In genomic region chr17:33358411-33359384, GRCm38 (mm10) we compare ENCODE assay signal across 8 mouse cellular contexts. TPM values are rescaled to one million over a fixed set of nuclear protein-coding genes. Genes with fewer than 3 reads are reported as not detected.
A peak's percentile ranks its signal among the peaks of the same experiment; 100 is the strongest.
DNase-seq lines count a peak whose midpoint lies in the region; ATAC-seq and TF ChIP-seq lines count a peak whose summit lies in the region.

Zfp81 (minus strand) TSS chr17:33358878.

- peak; percentile 92 for DNase-seq in CH12.LX (ENCODE audit: extremely low read depth)
- peak; percentile 85 for DNase-seq in c-Kit-positive CD71-positive TER-119-negative erythroid progenitor cells, embryonic 14.5 days (ENCODE audit: low read depth)
- DNase-seq in forebrain, embryonic 11.5 days (ENCODE audit: low spot score) = peak; percentile 89
- peak; percentile 86 to 91 for DNase-seq in kidney, postnatal 36 days
- DNase-seq in telencephalon, adult 2 months (ENCODE audit: low read depth, low spot score) = peak; percentile 87

- 3% methylated on average over 47 of the region's 47 CpGs for WGBS in forebrain, embryonic 11.5 days
- 4% methylated on average over 47 of the region's 47 CpGs for whole genome bisulfite sequencing in heart, embryonic 16.5 days
- WGBS in liver, embryonic 15.5 days (ENCODE audit: insufficient replicate concordance) = 4% methylated on average over 47 of the region's 47 CpGs
- WGBS in neural tube, embryonic 12.5 days = 5% methylated on average over 47 of the region's 47 CpGs

- peaks cover 0 to 12% of the 10 kb centered on the region in 2 experiments; a peak in 2 of 4 replicates for H3K4me1 ChIP-seq in CH12.LX (ENCODE audit: control insufficient read depth in 1 of 2, insufficient read depth in 2 of 2)
- H3K4me1 ChIP-seq in forebrain, embryonic 11.5 days (replicated peaks; ENCODE audit: control insufficient read depth, insufficient read depth, low read length) = 0 out of 2 replicates have a peak, but pooled peaks cover 3% of the 10 kb centered on the region
- peaks cover 13% of the 10 kb centered on the region for H3K4me1 ChIP-seq in heart, embryonic 16.5 days (ENCODE audit: control insufficient read depth, insufficient read depth, low read length)
- H3K4me1 ChIP-seq in liver, embryonic 15.5 days (replicated peaks) = peaks cover 14% of the 10 kb centered on the region
- H3K4me1 ChIP-seq in neural tube, embryonic 12.5 days = peaks cover 3% of the 10 kb centered on the region; the same call in 1 of the 2 replicates

- peak in 1 of 2 experiments; percentile 33; a peak in 1 of 4 replicates for TF ChIP-seq CTCF in CH12.LX (conservative IDR thresholded peaks at IDR 0.05 in 1 of 2, IDR thresholded peaks at IDR 0.05 in 1 of 2; ENCODE audit: low read depth in 2 of 2, low read length in 2 of 2)

- no peaks in the 10 kb centered on the region for H3K9me3 ChIP-seq in CH12.LX (replicated peaks; ENCODE audit: low read length)
- no peaks in the 10 kb centered on the region for H3K9me3 ChIP-seq in forebrain, embryonic 11.5 days (ENCODE audit: control insufficient read depth, low read length)
- H3K9me3 ChIP-seq in heart, embryonic 16.5 days (replicated peaks; ENCODE audit: control insufficient read depth, low read length) = no peaks in the 10 kb centered on the region
- no peaks in the 10 kb centered on the region for H3K9me3 ChIP-seq in liver, embryonic 15.5 days (replicated peaks)
- no peaks in the 10 kb centered on the region for H3K9me3 ChIP-seq in neural tube, embryonic 12.5 days

- H3K27me3 ChIP-seq in CH12.LX (replicated peaks) = no peaks in the 10 kb centered on the region
- no peaks in the 10 kb centered on the region for H3K27me3 ChIP-seq in forebrain, embryonic 11.5 days (ENCODE audit: control insufficient read depth, insufficient read depth, low read length)
- no peaks in the 10 kb centered on the region for H3K27me3 ChIP-seq in heart, embryonic 16.5 days (ENCODE audit: control insufficient read depth, insufficient read depth, low read length)
- H3K27me3 ChIP-seq in liver, embryonic 15.5 days = no peaks in the 10 kb centered on the region
- H3K27me3 ChIP-seq in neural tube, embryonic 12.5 days (replicated peaks) = no peaks in the 10 kb centered on the region

- peaks cover 13% of the 10 kb centered on the region for H3K79me2 ChIP-seq in CH12.LX (replicated peaks; ENCODE audit: control insufficient read depth, extremely low read depth, insufficient read depth, poor library complexity, severe bottlenecking)

- ATAC-seq in forebrain, embryonic 11.5 days (replicated peaks; ENCODE audit: low FRiP score) = peak; percentile 100
- peak; percentile 100 for ATAC-seq in heart, embryonic 16.5 days (replicated peaks; ENCODE audit: extremely low read depth, insufficient read depth, low FRiP score)
- ATAC-seq in liver, embryonic 15.5 days (ENCODE audit: insufficient read depth) = peak; percentile 100
- peak; percentile 100 for ATAC-seq in neural tube, embryonic 12.5 days (ENCODE audit: low FRiP score, low read depth)

- H3K4me2 ChIP-seq in CH12.LX (ENCODE audit: insufficient read depth, low read depth, poor library complexity, severe bottlenecking) = peak within 1 kb of the TSS; percentile 79
- H3K4me2 ChIP-seq in forebrain, embryonic 11.5 days (ENCODE audit: low read depth, low read length, severe bottlenecking) = peak within 1 kb of the TSS; percentile 67
- H3K4me2 ChIP-seq in heart, embryonic 16.5 days (ENCODE audit: low read depth, low read length) = peak within 1 kb of the TSS; percentile 88
- H3K4me2 ChIP-seq in liver, embryonic 15.5 days = peak within 1 kb of the TSS; percentile 88
- peak within 1 kb of the TSS; percentile 64 for H3K4me2 ChIP-seq in neural tube, embryonic 12.5 days (replicated peaks)

- in situ Hi-C loops in CH12.LX (cut with MboI; ENCODE audit: low pct_ligation_motif_present, low pct_unique_long_range_greater_than_20kb, low sequenced_read_pairs) = no loop called here

- TF ChIP-seq RAD21 in CH12.LX (IDR thresholded peaks at IDR 0.05; ENCODE audit: low read depth, low read length) = no peak; the same call in 1 of the 2 replicates

- H3K4me3 ChIP-seq in CH12.LX (replicated peaks in 1 of 3; ENCODE audit: low read depth in 2 of 3, low read length in 2 of 3, poor library complexity in 1 of 3) = peak within 1 kb of the TSS; percentile 82 to 100 (median 98)
- peak within 1 kb of the TSS; percentile 89 for H3K4me3 ChIP-seq in forebrain, embryonic 11.5 days (ENCODE audit: low read depth, low read length)
- peak within 1 kb of the TSS; percentile 99 for H3K4me3 ChIP-seq in heart, embryonic 16.5 days (ENCODE audit: low read length)
- peak within 1 kb of the TSS; percentile 91 for H3K4me3 ChIP-seq in liver, embryonic 15.5 days (replicated peaks)
- H3K4me3 ChIP-seq in neural tube, embryonic 12.5 days = peak within 1 kb of the TSS; percentile 86

- no peaks in the 10 kb centered on the region for H3K36me3 ChIP-seq in CH12.LX (replicated peaks in 1 of 2; ENCODE audit: control insufficient read depth in 1 of 2, insufficient read depth in 1 of 2, low read length in 1 of 2)
- no peaks in the 10 kb centered on the region for H3K36me3 ChIP-seq in forebrain, embryonic 11.5 days (ENCODE audit: control insufficient read depth, insufficient read depth, low read length)
- no peaks in the 10 kb centered on the region for H3K36me3 ChIP-seq in heart, embryonic 16.5 days (ENCODE audit: control insufficient read depth, insufficient read depth)
- H3K36me3 ChIP-seq in liver, embryonic 15.5 days (replicated peaks) = no peaks in the 10 kb centered on the region
- no peaks in the 10 kb centered on the region for H3K36me3 ChIP-seq in neural tube, embryonic 12.5 days

- TF ChIP-seq POLR2A in CH12.LX (IDR thresholded peaks at IDR 0.05; ENCODE audit: low read depth, low read length) = peak; percentile 84

- no peak for TF ChIP-seq EP300 in CH12.LX (IDR thresholded peaks at IDR 0.05; ENCODE audit: low read length)

- dilution Hi-C loops in CH12.LX (cut with MboI; ENCODE audit: extremely low pct_ligation_motif_present, extremely low pct_unique_long_range_greater_than_20kb, low sequenced_read_pairs) = no loop called here

- peak within 1 kb of the TSS; percentile 55 for H3K9ac ChIP-seq in CH12.LX (ENCODE audit: insufficient read depth, low read depth)
- peak within 1 kb of the TSS; percentile 79 for H3K9ac ChIP-seq in forebrain, embryonic 11.5 days (ENCODE audit: low read length)
- peak within 1 kb of the TSS; percentile 90 for H3K9ac ChIP-seq in heart, embryonic 16.5 days (ENCODE audit: low read length)
- peak within 1 kb of the TSS; percentile 70 for H3K9ac ChIP-seq in liver, embryonic 15.5 days
- peak within 1 kb of the TSS; percentile 78 for H3K9ac ChIP-seq in neural tube, embryonic 12.5 days

- peak within 1 kb of the TSS; percentile 61 for H3K27ac ChIP-seq in CH12.LX (ENCODE audit: insufficient read depth, low read depth)
- peak within 1 kb of the TSS; percentile 85 for H3K27ac ChIP-seq in forebrain, embryonic 11.5 days (ENCODE audit: low read depth, low read length)
- peak within 1 kb of the TSS; percentile 89 for H3K27ac ChIP-seq in heart, embryonic 16.5 days (ENCODE audit: low read length)
- H3K27ac ChIP-seq in liver, embryonic 15.5 days (replicated peaks) = peak within 1 kb of the TSS; percentile 79
- H3K27ac ChIP-seq in neural tube, embryonic 12.5 days = peak within 1 kb of the TSS; percentile 72

TF ChIP-seq in CH12.LX, 34 proteins besides CTCF, POLR2A, EP300 and RAD21:
- TF ChIP-seq NELFE (IDR thresholded peaks at IDR 0.05; ENCODE audit: low read depth, low read length) (peak; percentile 80), TBP (conservative IDR thresholded peaks at IDR 0.05; ENCODE audit: low read depth, low read length) (peak; percentile 95), TCF12 (IDR thresholded peaks at IDR 0.05; ENCODE audit: low read depth, low read length) (peak; percentile 80), MAZ (IDR thresholded peaks at IDR 0.05; ENCODE audit: low read depth, low read length) (no peak; the same call in 1 of the 2 replicates), SIN3A (IDR thresholded peaks at IDR 0.05; ENCODE audit: low read length) (peak; percentile 78), MAX (IDR thresholded peaks at IDR 0.05; ENCODE audit: low read length) (peak; percentile 76), ELF1 (IDR thresholded peaks at IDR 0.05; ENCODE audit: low read depth, low read length) (peak; percentile 23; the same call in 1 of the 2 replicates), MXI1 (IDR thresholded peaks at IDR 0.05; ENCODE audit: low read depth, low read length) (peak; percentile 92), USF2 (conservative IDR thresholded peaks at IDR 0.05; ENCODE audit: low read depth, low read length) (no peak), ETS1 (conservative IDR thresholded peaks at IDR 0.05; ENCODE audit: low read depth, low read length) (no peak), NRF1 (IDR thresholded peaks at IDR 0.05; ENCODE audit: low read depth, low read length) (peak; percentile 55), POLR2AphosphoS2 (IDR thresholded peaks at IDR 0.05; ENCODE audit: low read depth, low read length) (0 out of 2 replicates have a peak, but pooled peaks have one; percentile 57), RCOR1 (conservative IDR thresholded peaks at IDR 0.05; ENCODE audit: low read depth, low read length) (no peak), MEF2A (IDR thresholded peaks at IDR 0.05; ENCODE audit: borderline replicate concordance, low read depth, low read length) (peak; percentile 16; the same call in 1 of the 2 replicates), BHLHE40 (IDR thresholded peaks at IDR 0.05; ENCODE audit: low read depth, low read length) (peak; percentile 57), MYC (IDR thresholded peaks at IDR 0.05; ENCODE audit: low read depth, low read length) (0 out of 2 replicates have a peak, but pooled peaks have one; percentile 63), HCFC1 (IDR thresholded peaks at IDR 0.05; ENCODE audit: low read depth, low read length) (peak; percentile 81), KAT2A (IDR thresholded peaks at IDR 0.05; ENCODE audit: insufficient replicate concordance, low read length) (peak; percentile 72; the same call in 1 of the 2 replicates), E2F4 (IDR thresholded peaks at IDR 0.05; ENCODE audit: insufficient replicate concordance, low read depth, low read length) (peak; percentile 60; the same call in 1 of the 2 replicates), CHD2 (IDR thresholded peaks at IDR 0.05; ENCODE audit: low read length) (peak; percentile 71)
TF ChIP-seq in CH12.LX: peak in this region for 16.

RNA-seq across cellular contexts. Expression of gene Zfp81, which starts in this region (rescaled TPM):
- total RNA-seq in CH12.LX (2012; rRNA removed) = 4.6 and 6.5 TPM in 2 replicates
- total RNA-seq in CH12.LX (2014; rRNA removed) = 15.9 and 20.5 TPM in 2 replicates
- polyA plus RNA-seq in CH12.LX (2012; ENCODE audit: insufficient read length, low read depth) = 9.5 and 9.6 TPM in 2 replicates
- polyA plus RNA-seq in forebrain, embryonic 11.5 days (2014; fragmentation: Nextera tagmentation; extraction: Ambion mirVana) = 13.7 and 18.4 TPM in 2 replicates
- polyA plus RNA-seq in heart, embryonic 16.5 days (2015; fragmentation: Nextera tagmentation; extraction: Ambion mirVana) = 6.3 and 6.5 TPM in 2 replicates
- 2.6 TPM in 2 replicates for polyA plus RNA-seq in liver, embryonic 15.5 days (2015; fragmentation: Nextera tagmentation; extraction: Ambion mirVana)
- polyA plus RNA-seq in neural tube, embryonic 12.5 days (2016; fragmentation: Nextera tagmentation; extraction: Ambion mirVana) = 12.4 and 12.8 TPM in 2 replicates

Comparison
In these comparisons a context has a peak if more than half of its experiments do, and no peak if none do; other contexts are left out.
1. Peak in every context shown above with its lines: DNase-seq, ATAC-seq, H3K4me3 ChIP-seq and H3K27ac ChIP-seq.